Mouse (Mus musculus): ENCODE measurements around the gene Lrit3.

Gene Lrit3

DNA sequence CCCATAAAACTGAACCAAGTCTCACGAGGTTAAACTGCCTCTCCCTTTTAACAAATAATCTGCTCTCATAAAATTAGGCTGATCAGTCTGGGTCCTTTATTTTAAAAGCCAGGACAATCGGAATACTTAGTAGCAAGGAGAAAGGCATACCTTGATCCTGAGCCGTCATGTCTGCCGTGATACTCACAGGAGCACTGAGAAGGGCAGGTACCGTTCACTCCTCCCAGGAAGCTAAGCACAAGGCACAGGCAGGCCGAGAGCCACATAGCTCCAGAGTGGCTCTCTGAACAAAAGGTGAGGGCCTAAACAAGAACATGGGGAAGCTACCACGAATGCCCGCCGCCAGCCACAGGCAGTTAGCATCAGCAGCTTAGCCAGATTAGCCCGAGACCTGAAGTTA, at the start of gene Lrit3:
TSS of gene Lrit3 (minus strand) at position 266 of the 400 bp plus-strand sequence.
- peak; percentile 30 for DNase-seq

DNA sequence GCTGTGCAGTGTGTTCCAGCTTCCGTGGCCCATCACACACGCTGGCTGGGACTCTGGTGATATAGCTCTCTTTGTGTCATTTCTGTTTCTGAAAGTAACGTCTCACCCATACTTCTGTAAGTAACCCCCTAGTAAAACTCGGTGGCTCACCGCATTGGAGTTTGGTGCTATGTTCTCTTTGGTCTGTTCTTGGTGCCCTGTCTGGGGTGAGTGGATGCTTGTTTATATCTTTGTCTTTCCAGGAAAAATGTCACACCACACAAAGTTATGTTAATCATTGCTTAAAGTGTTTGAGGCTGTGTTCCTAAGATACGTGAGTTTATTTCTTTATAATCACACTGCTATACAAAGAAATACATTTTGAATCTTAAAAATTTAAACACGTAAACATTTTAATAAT, 43.0 kb upstream of the Lrit3 start:
- no peak for DNase-seq

DNA sequence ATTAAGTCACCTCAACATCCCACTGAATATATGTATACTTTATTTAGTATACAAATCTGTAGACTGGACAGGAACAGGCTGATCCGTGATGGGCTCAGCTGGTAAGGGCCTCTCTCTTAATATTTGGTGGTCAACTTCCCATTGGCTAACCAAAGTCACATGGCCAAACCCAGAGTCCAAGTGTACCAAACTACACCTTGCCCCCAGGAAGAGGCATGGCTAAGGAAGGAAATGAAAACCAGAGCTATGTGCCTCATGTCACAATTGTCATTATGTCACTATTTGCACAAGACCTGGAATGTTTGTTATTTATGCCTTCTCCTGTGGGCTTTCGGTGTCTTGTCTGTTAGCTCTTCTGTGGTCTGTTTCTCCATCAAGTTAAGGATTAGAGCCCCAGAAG, 42.0 kb upstream of the Lrit3 start:
- no peak for DNase-seq

DNA sequence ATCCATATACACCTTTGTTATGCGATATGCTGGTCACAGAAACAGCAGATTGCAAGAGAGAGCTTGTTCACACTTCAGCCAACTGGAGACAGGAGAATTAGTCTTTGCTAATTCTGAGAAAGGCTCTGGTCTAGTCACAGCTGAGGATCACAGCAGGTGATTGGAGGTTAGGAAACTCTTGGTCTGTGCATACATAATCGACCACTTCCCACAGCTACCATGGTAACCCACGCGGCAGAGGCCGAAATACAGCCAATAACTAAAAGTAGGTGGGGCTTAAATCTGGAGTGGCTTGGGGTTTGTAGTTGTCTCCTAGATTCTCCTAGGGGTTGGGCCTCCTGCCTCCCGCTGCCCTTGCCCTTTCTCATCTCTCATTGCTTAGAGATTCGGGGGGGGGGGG, 34.2 kb upstream of the Lrit3 start:
- DNase-seq = no peak

DNA sequence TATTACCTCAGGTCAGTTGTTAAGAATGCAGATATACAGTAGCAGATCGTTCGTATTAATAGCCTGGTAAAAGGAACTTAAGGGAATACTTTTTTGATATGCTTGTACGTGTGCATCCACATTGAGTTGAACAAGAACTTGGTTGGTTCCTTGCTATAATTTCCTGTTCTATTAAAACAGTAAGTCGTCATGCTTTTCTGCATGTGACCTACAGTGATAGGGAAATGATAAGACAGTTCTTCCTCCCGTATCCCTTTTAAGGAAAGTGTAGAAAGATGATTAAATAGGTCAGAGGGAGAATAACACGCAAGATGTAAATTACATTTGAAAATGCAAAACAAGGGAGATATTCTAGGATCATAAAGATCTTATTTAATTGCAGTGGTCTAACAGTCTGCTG, 33.1 kb upstream of the Lrit3 start:
- DNase-seq = no peak

DNA sequence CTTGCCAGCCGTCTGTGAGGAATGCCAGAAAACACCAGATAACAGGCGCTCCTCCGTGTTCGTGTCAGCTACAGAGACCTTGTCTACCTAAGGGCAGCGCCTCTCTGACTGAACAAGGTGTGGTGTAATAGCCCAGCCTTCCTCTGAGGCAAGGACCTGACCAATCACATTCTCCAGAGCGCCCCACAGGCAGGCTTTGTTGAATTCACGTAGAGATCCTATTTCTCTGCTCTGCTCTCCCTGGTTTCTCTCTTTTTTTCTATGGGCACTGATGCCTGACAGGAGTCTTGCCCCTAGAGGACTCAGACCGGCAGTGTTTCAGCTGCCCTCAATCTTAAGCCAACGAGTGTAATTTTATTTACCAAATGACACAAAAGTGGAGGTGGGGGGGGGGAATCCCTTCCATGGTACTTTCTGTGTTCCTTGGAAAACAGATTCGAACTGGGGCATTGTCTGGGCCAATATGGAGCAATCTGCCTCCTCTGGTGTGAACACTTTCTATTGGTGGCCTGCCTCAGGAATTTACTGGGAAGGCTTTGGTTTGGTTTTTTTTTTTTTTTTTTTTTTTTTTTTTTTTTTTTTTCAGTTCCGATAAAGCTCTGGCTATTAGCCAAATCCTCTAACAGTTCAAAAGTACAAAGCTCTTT, 32.3 kb upstream of the Lrit3 start:
- DNase-seq = peak; percentile 14

DNA sequence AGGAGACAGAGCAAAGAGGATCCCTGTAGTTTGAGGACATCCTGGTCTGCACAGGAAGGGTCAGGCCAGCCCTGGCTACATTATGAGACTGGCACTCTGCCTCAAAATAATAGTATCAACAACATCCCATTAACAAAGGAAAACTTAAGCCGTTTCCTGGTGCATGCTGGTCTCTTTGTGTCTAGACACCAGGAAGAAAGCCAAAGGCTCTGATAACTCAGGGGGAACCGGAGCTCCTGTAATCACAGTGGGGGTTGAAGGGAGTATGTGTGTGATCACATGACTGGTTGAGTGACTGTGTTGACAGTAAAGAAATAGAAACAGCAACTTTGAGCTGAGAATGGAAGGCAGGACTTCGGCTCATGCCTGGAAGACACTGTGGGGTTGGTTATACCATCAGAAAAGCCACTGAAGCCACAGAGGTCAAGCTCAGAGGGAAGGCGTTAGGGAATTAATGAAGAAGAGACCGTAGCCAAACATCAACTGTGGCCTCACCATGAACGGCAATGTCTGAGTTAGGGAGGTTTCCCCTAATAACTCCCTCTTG, 31.6 kb upstream of the Lrit3 start, which contains the start of gene Cfi:
TSS of gene Cfi (plus strand) at position 497 of the 547 bp plus-strand sequence.
- no peak for DNase-seq

DNA sequence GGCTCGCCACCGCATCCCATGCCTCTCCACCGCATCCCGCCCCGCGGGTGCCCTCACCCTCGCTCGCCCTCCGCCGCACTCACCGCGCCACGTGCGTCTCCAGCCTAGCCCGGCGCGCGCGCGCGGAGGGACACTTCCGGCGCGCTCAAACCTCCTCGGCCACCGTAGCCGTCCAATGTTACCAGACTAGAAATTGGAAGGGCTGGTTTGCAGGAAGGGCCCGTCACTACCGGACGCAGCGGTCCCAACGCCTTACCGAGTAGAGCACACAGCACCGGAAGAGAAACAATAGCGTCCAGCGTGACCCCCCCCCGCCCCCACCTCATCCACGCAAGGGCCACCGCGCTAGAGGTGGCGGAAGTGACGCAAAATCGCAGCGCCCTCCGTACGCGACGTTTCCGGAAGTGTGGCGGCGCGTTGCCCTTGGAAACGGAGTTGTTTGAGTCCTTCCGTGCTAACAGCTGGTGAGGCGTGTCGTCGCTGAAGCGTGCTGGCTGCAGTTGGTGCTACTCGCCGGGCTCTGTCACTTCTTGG, 27.3 kb upstream of the Lrit3 start, which contains the start of gene Gar1:
TSS of gene Gar1 (minus strand) at position 362 of the 534 bp plus-strand sequence.
- DNase-seq = peak; percentile 99

DNA sequence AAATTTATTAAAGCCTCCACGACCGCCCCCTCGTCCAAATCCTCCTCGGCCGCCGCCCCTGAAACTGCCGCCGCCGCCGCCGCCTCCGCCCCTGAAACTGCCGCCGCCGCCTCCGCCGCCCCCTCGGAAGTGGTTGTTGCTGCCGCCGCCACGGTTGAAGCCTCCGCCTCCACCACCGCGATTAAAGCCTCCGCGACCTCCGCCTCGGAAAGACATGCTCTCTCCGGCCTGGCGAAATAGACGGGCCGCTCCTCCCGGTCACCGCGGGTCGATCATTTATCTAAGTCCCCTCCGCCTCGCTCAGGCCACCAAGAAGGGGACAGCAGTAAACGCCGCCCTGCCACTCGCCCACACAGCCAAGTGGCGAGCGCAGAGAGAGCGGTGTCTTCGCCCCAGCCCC, 26.8 kb upstream of the Lrit3 start:
- DNase-seq = no peak

DNA sequence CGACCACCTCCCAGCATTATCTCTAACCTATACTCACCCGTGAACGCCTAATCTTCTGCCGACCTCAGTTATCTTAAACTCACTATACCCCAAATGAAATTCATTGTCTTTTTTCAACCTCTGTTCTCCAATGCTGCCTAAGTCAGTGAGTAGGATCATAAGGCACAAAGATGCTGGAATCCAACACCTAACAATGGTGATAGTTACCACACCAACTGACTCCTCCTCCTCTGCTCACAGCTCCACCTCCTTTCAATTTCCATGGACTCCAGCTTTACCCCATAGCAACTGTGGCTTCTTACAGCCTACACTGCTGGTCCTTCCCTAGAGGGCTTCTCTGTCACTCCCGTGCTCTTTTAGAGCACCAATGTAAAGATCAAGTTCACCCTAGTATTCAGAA, 23.9 kb upstream of the Lrit3 start:
- DNase-seq = no peak

DNA sequence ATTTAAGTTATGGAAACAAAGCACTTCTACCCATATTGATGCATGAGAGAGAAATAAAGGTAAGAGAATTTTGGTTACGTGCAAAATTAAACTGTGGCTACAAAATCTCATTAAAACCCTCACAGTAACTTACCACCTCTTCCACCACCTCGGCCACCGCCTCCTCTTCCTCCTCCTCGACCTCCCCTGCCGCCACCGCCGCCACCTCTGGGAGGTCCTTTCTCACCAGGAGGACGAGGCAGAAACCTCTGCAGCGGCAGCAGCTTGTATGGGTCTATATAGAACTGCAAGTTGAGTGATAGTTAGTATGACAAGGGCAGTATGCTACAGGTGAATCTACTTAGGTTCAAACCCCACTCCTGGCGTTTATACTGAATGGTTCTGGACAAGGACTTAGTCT, 22.9 kb upstream of the Lrit3 start:
- DNase-seq = no peak

DNA sequence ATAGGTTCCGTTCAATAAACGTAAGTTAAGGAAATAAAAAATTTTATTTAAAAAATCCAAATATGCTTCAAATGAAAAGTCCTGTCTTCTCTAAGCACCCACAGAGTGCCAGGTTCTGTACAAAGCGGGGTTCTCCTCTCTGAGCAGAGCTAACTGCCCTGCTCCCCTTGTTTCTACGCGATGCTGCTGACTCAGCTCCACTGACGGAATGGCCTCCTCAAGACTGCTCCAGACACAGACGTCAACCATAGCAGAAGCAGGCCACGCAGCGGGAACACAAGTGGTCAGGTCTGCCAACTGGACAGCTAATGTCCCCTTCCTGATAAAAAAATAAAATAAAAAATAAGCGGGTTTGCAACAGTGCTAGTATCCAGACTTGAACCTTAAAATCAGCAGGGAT, 21.1 kb upstream of the Lrit3 start:
- DNase-seq = no peak

DNA sequence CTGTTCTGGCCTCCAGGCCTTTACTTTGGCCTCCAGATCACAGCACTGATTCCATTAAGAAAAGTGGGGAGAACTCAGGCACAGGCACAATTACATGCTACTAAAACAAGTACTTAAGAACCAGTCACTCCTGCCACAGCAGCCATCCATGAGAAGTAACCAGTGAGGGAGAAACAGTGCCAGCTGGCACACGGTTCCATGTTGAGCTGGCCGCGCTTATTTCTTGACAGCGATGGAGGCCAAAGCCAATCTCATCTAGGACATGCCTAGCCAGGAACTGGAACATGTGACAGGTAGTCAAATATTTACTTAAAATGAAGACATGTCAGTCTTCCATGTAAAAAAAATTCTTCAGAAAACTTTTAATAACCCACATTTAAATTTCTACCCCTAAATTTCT, 20.3 kb upstream of the Lrit3 start:
- DNase-seq = no peak

DNA sequence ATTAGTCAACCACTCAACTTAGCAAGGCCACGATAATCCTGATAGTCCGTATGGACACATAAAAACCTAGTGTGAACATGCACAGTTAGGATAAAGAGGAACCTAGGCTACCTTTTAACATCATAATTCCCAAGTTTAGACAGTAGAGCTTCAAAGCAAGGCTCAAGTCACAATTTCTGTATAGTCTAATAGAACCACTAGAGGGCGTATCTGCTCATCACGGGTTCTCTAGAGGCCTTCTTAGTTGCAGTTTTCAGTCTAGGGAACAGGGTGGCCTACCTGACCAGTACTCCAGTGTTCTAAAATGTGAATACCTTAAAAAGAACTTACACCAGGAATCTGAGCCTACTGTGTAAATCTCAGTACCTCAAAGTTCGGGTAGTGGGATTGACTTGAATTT, 19.5 kb upstream of the Lrit3 start:
- peak; percentile 74 for DNase-seq

DNA sequence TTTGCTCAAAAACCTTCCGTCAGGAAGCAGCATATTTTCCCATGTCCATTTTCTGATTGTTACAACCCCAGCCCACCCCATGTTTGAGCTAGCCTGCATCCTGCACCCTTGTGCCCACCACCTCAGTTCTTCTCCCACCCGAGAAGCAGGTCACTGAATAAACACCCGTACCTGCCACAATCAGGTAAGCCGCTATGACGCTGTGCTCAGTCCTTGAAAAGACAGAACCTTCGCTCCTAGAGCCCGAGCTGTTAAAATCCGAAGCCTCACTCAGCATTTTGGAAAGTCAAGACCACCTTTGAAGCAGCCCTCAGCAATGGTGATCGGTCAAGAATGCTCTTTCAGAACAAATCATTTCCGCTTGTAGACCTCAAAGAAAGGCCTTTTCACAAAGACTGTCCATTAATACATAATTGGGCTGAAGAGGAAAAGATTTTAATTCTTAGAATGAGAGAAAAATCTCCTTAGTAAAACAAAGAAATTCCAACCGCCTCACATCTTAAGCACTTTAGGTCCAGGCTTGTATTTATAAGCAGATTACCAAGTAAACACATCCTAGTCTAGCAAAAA, 18.5 kb upstream of the Lrit3 start, which contains the start of gene Rrh:
TSS of gene Rrh (minus strand) at position 382 of the 570 bp plus-strand sequence.
- DNase-seq = peak; percentile 81

DNA sequence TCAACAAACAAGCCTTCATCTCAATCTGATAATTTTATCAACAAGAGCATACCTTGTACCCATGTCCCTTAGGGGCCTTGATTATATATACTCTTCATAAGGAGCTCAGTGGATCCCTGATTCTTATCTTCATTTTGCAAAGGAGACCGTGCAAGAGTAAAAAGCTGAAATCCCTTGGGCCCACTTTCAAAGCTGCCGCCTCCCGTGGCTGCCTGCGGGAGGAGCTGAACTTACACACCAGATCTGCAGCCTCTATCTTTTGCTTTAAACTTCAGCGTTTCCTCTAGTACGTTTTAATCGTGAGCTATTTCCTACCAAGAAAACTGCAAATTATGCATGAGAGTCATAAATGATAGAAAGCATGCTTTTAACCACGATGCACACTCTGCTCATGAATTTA, 17.9 kb upstream of the Lrit3 start:
- DNase-seq = peak; percentile 46

DNA sequence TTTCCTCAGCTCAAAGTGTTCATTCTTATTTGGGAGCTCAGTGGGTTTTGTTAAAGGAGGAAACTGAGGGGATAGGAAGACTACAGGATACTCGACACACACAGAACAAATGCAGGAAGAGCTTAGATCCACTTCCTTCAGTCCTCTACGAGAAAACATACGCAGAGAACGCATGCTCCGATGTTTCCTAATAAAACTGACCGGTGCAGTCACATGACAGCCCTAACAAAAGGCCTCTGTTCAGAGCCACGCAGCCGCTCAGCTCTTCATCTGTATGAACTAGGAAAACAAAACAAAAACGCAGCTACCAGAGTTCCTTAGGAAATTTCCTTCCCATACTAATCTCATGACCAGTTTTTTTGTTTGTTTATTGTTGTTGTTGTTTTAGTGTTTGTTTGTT, 17.0 kb upstream of the Lrit3 start:
- peak; percentile 89 for DNase-seq

DNA sequence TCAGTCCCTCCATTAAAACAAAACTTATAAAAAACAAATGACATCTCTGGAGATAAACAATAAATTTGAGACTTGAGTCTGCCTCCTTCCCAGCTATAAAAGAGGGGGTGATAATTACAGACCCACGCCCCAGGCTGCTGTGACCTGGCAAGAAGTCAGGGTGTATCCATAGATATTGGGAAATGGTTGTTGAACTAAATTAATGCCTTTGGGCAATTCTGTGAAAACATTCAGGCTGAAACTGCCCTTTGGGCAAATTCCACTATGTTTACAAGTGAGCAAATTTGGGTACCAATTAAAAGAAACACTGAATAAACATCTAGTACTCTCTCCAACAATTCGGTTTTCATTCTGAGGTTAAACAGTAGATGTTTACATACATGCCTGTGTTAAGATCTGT, 4.8 kb downstream of the Lrit3 start:
- DNase-seq = no peak

DNA sequence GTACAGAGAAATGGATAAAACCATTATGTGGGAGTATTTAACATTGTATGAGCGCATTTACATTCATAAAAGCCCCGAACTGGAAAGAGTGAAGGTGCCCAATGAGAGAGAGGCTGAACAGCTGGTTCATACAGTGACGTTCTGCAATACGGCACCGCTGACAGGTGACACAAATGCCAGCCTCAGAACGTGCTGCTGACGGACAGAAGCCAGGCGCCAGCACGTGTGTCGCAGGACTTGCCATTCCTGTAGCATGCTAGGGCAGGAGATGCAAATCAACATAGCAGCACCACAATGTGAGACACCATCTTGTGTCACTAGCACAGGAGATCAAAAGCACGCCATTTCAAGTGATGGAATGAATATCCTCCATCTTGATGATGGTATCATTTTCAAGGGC, 5.3 kb downstream of the Lrit3 start:
- DNase-seq = no peak

DNA sequence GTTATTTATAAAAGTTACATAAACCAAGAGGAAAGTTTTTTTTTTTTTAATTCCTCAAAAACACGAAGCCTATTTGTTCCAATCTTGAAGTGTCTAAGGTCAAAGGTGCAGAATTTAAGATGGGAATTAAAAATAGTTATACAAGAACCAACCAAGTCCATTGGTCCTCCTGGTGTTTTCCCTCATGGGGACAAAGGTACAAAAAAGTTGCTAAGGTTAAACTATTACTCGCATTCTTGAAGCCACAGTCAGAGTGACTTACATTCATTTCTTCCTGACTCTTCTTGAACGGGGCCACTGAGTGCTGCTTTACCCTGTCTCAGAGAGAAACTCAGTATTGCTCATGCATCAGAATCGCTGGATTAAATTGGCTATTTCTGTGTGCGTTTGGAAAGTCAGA, 6.5 kb downstream of the Lrit3 start:
- DNase-seq = no peak

DNA sequence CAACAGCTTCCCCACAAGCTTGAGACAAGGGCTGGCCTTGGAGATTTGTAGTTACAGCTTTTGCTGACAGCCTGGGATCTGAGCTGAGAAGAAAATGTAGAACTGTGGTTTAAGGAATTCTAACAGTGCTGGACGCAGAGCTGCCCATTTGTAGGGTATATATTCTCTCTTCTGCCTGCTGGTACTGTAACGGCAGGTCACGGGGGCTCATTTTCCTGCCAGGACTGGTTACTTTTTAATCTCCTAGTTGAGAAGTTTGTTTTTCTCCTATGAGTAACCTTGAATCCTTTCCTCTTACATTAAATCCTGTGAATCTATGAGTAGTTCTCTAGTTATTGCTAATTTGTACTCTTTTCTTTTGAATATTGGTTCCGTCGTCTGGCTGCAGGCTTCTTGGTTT, 10.0 kb downstream of the Lrit3 start:
- no peak for DNase-seq

DNA sequence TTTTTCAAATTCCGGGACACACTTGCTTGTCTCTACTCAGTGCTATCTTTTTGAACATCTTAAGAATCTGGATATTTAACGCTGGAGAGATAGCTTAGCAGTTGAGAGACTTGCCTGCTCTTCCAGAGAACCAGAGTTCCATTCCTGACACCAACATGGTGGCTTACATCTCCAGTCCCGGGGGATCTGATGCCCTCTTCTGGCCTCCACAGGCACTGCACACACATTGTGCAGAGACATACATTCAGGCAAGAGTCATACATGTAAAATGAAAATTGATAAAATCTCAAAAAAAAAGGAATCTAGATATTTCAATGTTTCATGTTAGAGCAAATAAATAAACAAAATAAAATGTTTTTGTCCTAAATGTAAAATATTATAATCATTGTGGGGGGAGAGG, 21.1 kb downstream of the Lrit3 start:
- no peak for DNase-seq

DNA sequence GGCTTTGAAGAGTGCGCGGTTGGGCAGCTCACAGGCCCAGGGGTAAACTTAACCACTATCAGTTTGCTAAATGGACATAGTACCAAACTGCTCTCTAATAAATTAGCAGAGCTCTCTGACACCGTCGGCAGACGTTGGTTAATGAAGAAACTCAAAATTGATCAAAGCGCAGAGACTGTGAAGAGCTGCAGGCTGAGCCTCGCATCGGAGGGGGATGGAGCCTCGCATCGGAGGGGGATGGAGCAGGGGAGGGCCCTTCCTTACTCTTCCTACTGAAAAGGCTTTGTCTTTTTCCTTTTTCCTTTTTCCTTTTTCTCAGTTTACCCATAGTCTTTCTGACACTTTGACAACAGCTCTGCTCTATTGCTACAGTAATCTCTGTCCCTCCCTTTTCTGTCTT, 22.4 kb downstream of the Lrit3 start:
- DNase-seq = no peak

DNA sequence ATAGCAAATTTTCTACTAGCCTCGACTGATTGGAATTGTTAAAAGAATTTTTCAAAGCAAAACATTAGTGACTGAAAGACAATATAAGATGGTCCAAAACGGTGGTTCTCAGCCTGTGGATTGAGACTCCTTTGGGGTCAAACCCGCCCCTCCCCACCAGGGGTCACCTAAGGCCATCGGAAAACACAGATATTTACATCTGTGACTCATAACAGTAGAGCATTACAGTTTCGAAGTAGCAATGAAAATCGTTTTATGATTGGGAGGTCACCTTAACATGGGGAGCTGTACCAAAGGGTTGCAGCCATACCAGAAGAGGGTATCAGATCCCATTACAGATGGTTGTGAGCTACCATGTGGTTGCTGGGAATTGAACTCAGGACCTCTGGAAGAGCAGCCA, 32.6 kb downstream of the Lrit3 start:
- no peak for DNase-seq

Measured in retina, postnatal 1 day (tissue).